In genomic region chr6:65114902-65115301, GRCm38 (mm10) we compare ENCODE assay signal across 20 mouse cellular contexts. TPM values are rescaled to one million over a fixed set of nuclear protein-coding genes. Genes with fewer than 3 reads are reported as not detected.
DNase-seq lines count a peak whose midpoint lies in the region; ATAC-seq lines count a peak whose summit lies in the region.
"Had no signal": no experiment of that assay in that cellular context is flagged by ENCODE, and none has a peak within 500 bp of the region (broad histone marks: within the 10 kb centered on the region; RNA-seq: fewer than 3 reads in every experiment).

No protein-coding gene starts in this region.

- peak; percentile 84 for ATAC-seq in frontal cortex, adult (ENCODE audit: low TSS enrichment)
- ATAC-seq: forebrain, embryonic 14.5 days; midbrain, embryonic 13.5 days had no signal

- peaks cover 30% of the 10 kb centered on the region for H3K4me1 ChIP-seq in megakaryocyte, embryonic 14.5 days
- H3K4me1 ChIP-seq: hindbrain, embryonic 10.5 days; midbrain, embryonic 13.5 days; neural tube, embryonic 15.5 days had no signal

- peak overlapping the region; percentile 83 for H3K4me3 ChIP-seq in megakaryocyte, embryonic 14.5 days (replicated peaks)
- H3K4me3 ChIP-seq: hindbrain, embryonic 10.5 days; midbrain, embryonic 13.5 days; myocyte; neural tube, embryonic 15.5 days had no signal

- H3K9me3 ChIP-seq in megakaryocyte, embryonic 14.5 days, result no peaks in the 10 kb centered on the region
- H3K9me3 ChIP-seq: hindbrain, embryonic 10.5 days; midbrain, embryonic 13.5 days; neural tube, embryonic 15.5 days had no signal

- H3K27me3 ChIP-seq in megakaryocyte, embryonic 14.5 days (replicated peaks), result no peaks in the 10 kb centered on the region
- H3K27me3 ChIP-seq: midbrain, embryonic 13.5 days; neural tube, embryonic 15.5 days had no signal

- intact Hi-C loops in left cerebral cortex, postnatal 10 days (cut with DNase I), result no loop called here

- peaks cover 66% of the 10 kb centered on the region for H3K36me3 ChIP-seq in megakaryocyte, embryonic 14.5 days (replicated peaks; ENCODE audit: low read length)

- DNase-seq in frontal cortex, adult 2 months (ENCODE audit: extremely low spot score in 1 of 2, low spot score in 1 of 2), result no peak
- peak; percentile 21 for DNase-seq in lung, postnatal 36 days
- no peak for DNase-seq in lung, postnatal 10 days
- no peak for DNase-seq in left cerebral cortex, postnatal 10 days (ENCODE audit: extremely low spot score in 1 of 2, low spot score in 2 of 2)
- DNase-seq in ovary, postnatal 10 days (ENCODE audit: low spot score), result no peak
- no peak for DNase-seq in cerebellum, postnatal 10 days
- DNase-seq: adrenal gland, postnatal 14 days; cerebellum, adult 9-11 months; layer of hippocampus, postnatal 36 days; left cerebral cortex, postnatal 4 days; retina, postnatal 1 day; right cerebral cortex, postnatal 4 days; thymus, adult 2 months had no signal

RNA-seq across cellular contexts. Expression of gene Hpgds, which starts 29.8 kb away (rescaled TPM):
- polyA plus RNA-seq in frontal cortex, adult 2 months (2012; rRNA removed), result 8.2 and 8.8 TPM in 2 replicates
- 2.2 TPM in 1 of 2 replicates, not detected in the other for polyA plus RNA-seq in megakaryocyte, embryonic 14.5 days (2012; ENCODE audit: insufficient read depth, low replicate concordance)
- total RNA-seq in left cerebral cortex, postnatal 10 days (2021), result 1 to 10 TPM; 3.2 to 4.6 TPM
